Mouse (Mus musculus) retina, postnatal 1 day (tissue): ENCODE measurements around the gene Gskip.
A peak's percentile ranks its signal among the peaks of the same experiment; 100 is the strongest.

Source experiments
- DNase-seq: peaks from one replicate; pipeline ENCODE4 v3.0.0-alpha.2; 2012

The Gskip gene

GRCm38 (mm10) chr12:105722657-105723056 lies 38.0 kb downstream of the Gskip start:
- DNase-seq: peak; percentile 79

- DNase-seq: no peak
These were observed 40.0 kb downstream of the Gskip start for GRCm38 (mm10) chr12:105724616-105725015.

- DNase-seq: no peak
These were observed 41.1 kb downstream of the Gskip start for GRCm38 (mm10) chr12:105725736-105726135.

- DNase-seq: no peak
These were observed 42.6 kb downstream of the Gskip start for GRCm38 (mm10) chr12:105727268-105727667.

- DNase-seq: peak; percentile 67
These were observed 43.3 kb downstream of the Gskip start for GRCm38 (mm10) chr12:105727964-105728363.

- DNase-seq: no peak
These were observed 46.3 kb downstream of the Gskip start for GRCm38 (mm10) chr12:105730851-105731460.

- DNase-seq: no peak
These were observed 48.9 kb downstream of the Gskip start for GRCm38 (mm10) chr12:105733370-105734159.

- no peak for DNase-seq
These were observed 50.7 kb downstream of the Gskip start for GRCm38 (mm10) chr12:105735226-105735888.

- no peak for DNase-seq
These were observed 51.2 kb downstream of the Gskip start for GRCm38 (mm10) chr12:105735889-105736251.

GRCm38 (mm10) chr12:105738316-105739096 lies 53.9 kb downstream of the Gskip start:
- no peak for DNase-seq

GRCm38 (mm10) chr12:105739656-105740055 lies 55.0 kb downstream of the Gskip start:
- no peak for DNase-seq

GRCm38 (mm10) chr12:105748114-105748513 lies 63.5 kb downstream of the Gskip start:
- no peak for DNase-seq
